8 mouse cellular contexts compared by ENCODE assay signal in the genomic region with DNA sequence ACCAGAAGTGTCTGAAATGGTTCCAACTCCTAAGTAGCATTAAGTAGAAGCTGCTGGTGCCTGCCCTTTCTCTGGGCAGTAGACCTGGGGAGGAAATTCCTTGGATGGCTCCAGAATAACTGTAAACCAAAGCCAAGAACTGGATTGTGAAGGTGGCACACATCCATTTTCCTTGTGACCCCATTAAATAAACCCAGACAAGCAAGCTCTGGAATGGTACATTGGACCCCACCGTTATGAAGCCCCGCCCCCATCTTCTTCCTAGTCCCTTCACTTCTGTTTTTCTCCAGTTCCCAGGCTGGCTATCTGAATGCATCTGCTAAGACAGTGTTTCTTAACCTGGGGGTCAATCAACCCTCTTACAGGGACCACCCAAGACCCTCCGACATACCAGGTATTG. TPM values are rescaled to one million over a fixed set of nuclear protein-coding genes. Genes with fewer than 3 reads are reported as not detected.
DNase-seq lines count a peak whose midpoint lies in the region; ATAC-seq and TF ChIP-seq lines count a peak whose summit lies in the region.

Tprkb (plus strand) TSS at position 279 of the 400 bp plus-strand sequence.

- WGBS in kidney, adult 2 months = 51% methylated on average over 3 of the region's 3 CpGs
- WGBS in heart, embryonic 11.5 days (ENCODE audit: insufficient replicate concordance) = 77% methylated on average over 3 of the region's 3 CpGs
- WGBS in kidney, postnatal 0 days = 79% methylated on average over 3 of the region's 3 CpGs
- WGBS in lung, postnatal 0 days = 71% methylated on average over 3 of the region's 3 CpGs

- no peak for TF ChIP-seq POLR2A in kidney, adult 2 months (IDR thresholded peaks at IDR 0.05; ENCODE audit: low read depth, low read length)
- no peak for TF ChIP-seq POLR2A in cortical plate, adult 2 months (IDR thresholded peaks at IDR 0.05; ENCODE audit: extremely low read depth, insufficient read depth, low read length)

- DNase-seq in kidney, adult 2 months = peak; percentile 63
- no peak for DNase-seq in kidney, adult 18-20 months
- no peak for DNase-seq in kidney, postnatal 0 days (ENCODE audit: low spot score)
- DNase-seq in lung, postnatal 0 days (ENCODE audit: low spot score) = peak; percentile 32
- DNase-seq in cerebellum, adult 8-10 months = no peak
- no peak for DNase-seq in right cerebral cortex, postnatal 36 days (ENCODE audit: low spot score in 2 of 2)

- no peaks in the 10 kb centered on the region for H3K9me3 ChIP-seq in heart, embryonic 11.5 days (replicated peaks; ENCODE audit: control insufficient read depth, low read length)
- H3K9me3 ChIP-seq in kidney, postnatal 0 days (replicated peaks; ENCODE audit: low read length) = no peaks in the 10 kb centered on the region
- no peaks in the 10 kb centered on the region for H3K9me3 ChIP-seq in lung, postnatal 0 days (ENCODE audit: low read length)

- H3K36me3 ChIP-seq in kidney, adult 2 months (ENCODE audit: control insufficient read depth, insufficient read depth, low read length) = peaks cover 3% of the 10 kb centered on the region; the same call in 1 of the 2 replicates
- H3K36me3 ChIP-seq in heart, embryonic 11.5 days (ENCODE audit: control insufficient read depth, insufficient read depth, low read length) = no peaks in the 10 kb centered on the region
- no peaks in the 10 kb centered on the region for H3K36me3 ChIP-seq in kidney, postnatal 0 days (ENCODE audit: insufficient read depth, low read length)
- no peaks in the 10 kb centered on the region for H3K36me3 ChIP-seq in lung, postnatal 0 days (ENCODE audit: insufficient read depth, low read length)

- TF ChIP-seq EP300 in lung, postnatal 0 days (IDR thresholded peaks at IDR 0.05) = no peak

- H3K27me3 ChIP-seq in kidney, adult 2 months (replicated peaks; ENCODE audit: control insufficient read depth, insufficient read depth, low read length) = no peaks in the 10 kb centered on the region
- no peaks in the 10 kb centered on the region for H3K27me3 ChIP-seq in heart, embryonic 11.5 days (ENCODE audit: control insufficient read depth, insufficient read depth, low read length)
- H3K27me3 ChIP-seq in kidney, postnatal 0 days (ENCODE audit: insufficient read depth, low read length) = no peaks in the 10 kb centered on the region
- H3K27me3 ChIP-seq in lung, postnatal 0 days (replicated peaks; ENCODE audit: insufficient read depth, low read length) = no peaks in the 10 kb centered on the region

- peak within 1 kb of the TSS; percentile 35 for H3K27ac ChIP-seq in kidney, adult 2 months (ENCODE audit: insufficient read depth, low read depth, low read length)
- H3K27ac ChIP-seq in cortical plate, adult 2 months (ENCODE audit: insufficient read depth, low read length) = 0 out of 2 replicates have a peak within 1 kb of the TSS, but pooled peaks have one; percentile 10
- H3K27ac ChIP-seq in heart, embryonic 11.5 days (ENCODE audit: low read depth, low read length) = no peak within 1 kb of the TSS
- no peak within 1 kb of the TSS for H3K27ac ChIP-seq in kidney, postnatal 0 days
- H3K27ac ChIP-seq in lung, postnatal 0 days (ENCODE audit: low read length) = no peak within 1 kb of the TSS

- H3K4me3 ChIP-seq in kidney, adult 2 months (ENCODE audit: insufficient read depth, low read depth, low read length) = no peak within 1 kb of the TSS; the same call in 1 of the 2 replicates
- no peak within 1 kb of the TSS; the same call in 1 of the 2 replicates for H3K4me3 ChIP-seq in cortical plate, adult 2 months (ENCODE audit: insufficient read depth, low read length)
- H3K4me3 ChIP-seq in heart, embryonic 11.5 days (ENCODE audit: low read depth, low read length) = no peak within 1 kb of the TSS
- no peak within 1 kb of the TSS for H3K4me3 ChIP-seq in kidney, postnatal 0 days (replicated peaks; ENCODE audit: low read depth, low read length)
- no peak within 1 kb of the TSS for H3K4me3 ChIP-seq in lung, postnatal 0 days (ENCODE audit: low read depth, low read length)

- peaks cover 14% of the 10 kb centered on the region; the same call in 1 of the 2 replicates for H3K4me1 ChIP-seq in kidney, adult 2 months (ENCODE audit: control insufficient read depth, insufficient read depth, low read length)
- no peaks in the 10 kb centered on the region for H3K4me1 ChIP-seq in cortical plate, adult 2 months (ENCODE audit: control insufficient read depth, insufficient read depth, low read length)
- peaks cover 7% of the 10 kb centered on the region for H3K4me1 ChIP-seq in heart, embryonic 11.5 days (ENCODE audit: control insufficient read depth, insufficient read depth, low read length)
- H3K4me1 ChIP-seq in kidney, postnatal 0 days (replicated peaks; ENCODE audit: insufficient read depth, low read length) = no peaks in the 10 kb centered on the region
- peaks cover 4% of the 10 kb centered on the region; the same call in 1 of the 2 replicates for H3K4me1 ChIP-seq in lung, postnatal 0 days (ENCODE audit: insufficient read depth, low read depth, low read length)

- no peak for TF ChIP-seq CTCF in kidney, adult 2 months (conservative IDR thresholded peaks at IDR 0.05; ENCODE audit: insufficient read depth, insufficient read length, low read depth, low read length)
- TF ChIP-seq CTCF in cortical plate, adult 2 months (IDR thresholded peaks at IDR 0.05; ENCODE audit: extremely low read depth, insufficient read depth, low read length) = no peak
- TF ChIP-seq CTCF in kidney, postnatal 0 days (IDR thresholded peaks at IDR 0.05; ENCODE audit: low read depth) = no peak
- no peak for TF ChIP-seq CTCF in lung, postnatal 0 days (IDR thresholded peaks at IDR 0.05)

- no peak for ATAC-seq in heart, embryonic 11.5 days (replicated peaks; ENCODE audit: insufficient number of reproducible peaks, low FRiP score, low TSS enrichment)
- no peak for ATAC-seq in kidney, postnatal 0 days (replicated peaks; ENCODE audit: low FRiP score, low read depth)
- no peak for ATAC-seq in lung, postnatal 0 days

- H3K4me2 ChIP-seq in heart, embryonic 11.5 days = no peak within 1 kb of the TSS
- no peak within 1 kb of the TSS for H3K4me2 ChIP-seq in kidney, postnatal 0 days (ENCODE audit: low read length)
- no peak within 1 kb of the TSS for H3K4me2 ChIP-seq in lung, postnatal 0 days (replicated peaks; ENCODE audit: low read depth, low read length)

- H3K9ac ChIP-seq in heart, embryonic 11.5 days (ENCODE audit: low read depth, low read length) = no peak within 1 kb of the TSS
- H3K9ac ChIP-seq in kidney, postnatal 0 days (ENCODE audit: low read depth, low read length) = no peak within 1 kb of the TSS
- H3K9ac ChIP-seq in lung, postnatal 0 days (replicated peaks; ENCODE audit: low read depth) = no peak within 1 kb of the TSS

RNA-seq across cellular contexts. Expression of gene Tprkb, which starts in this region (rescaled TPM):
- polyA plus RNA-seq in kidney, adult 2 months (2012; rRNA removed) = 140 and 151 TPM in 2 replicates
- polyA plus RNA-seq in cortical plate, adult 2 months (2012; rRNA removed) = 109 and 124 TPM in 2 replicates
- polyA plus RNA-seq in heart, embryonic 11.5 days (2014; fragmentation: Nextera tagmentation; extraction: Ambion mirVana) = 21.7 and 22.8 TPM in 2 replicates
- polyA plus RNA-seq in kidney, postnatal 0 days (2015; fragmentation: Nextera tagmentation; extraction: Ambion mirVana) = 53.3 and 54.3 TPM in 2 replicates
- 23.8 and 26.2 TPM in 2 replicates for polyA plus RNA-seq in lung, postnatal 0 days (2015; fragmentation: Nextera tagmentation; extraction: Ambion mirVana)

Comparison
In these comparisons a context has a peak if more than half of its experiments do, and no peak if none do; other contexts are left out.
1. DNase-seq: peak in kidney, adult 2 months (single experiment) and lung, postnatal 0 days (single experiment); none in kidney, adult 18-20 months (single experiment), kidney, postnatal 0 days (single experiment), cerebellum, adult 8-10 months (single experiment) and right cerebral cortex, postnatal 36 days (0 of 2).
2. H3K27ac ChIP-seq: peak in kidney, adult 2 months (single experiment) and cortical plate, adult 2 months (single experiment); none in heart, embryonic 11.5 days (single experiment), kidney, postnatal 0 days (single experiment) and lung, postnatal 0 days (single experiment).